Mouse (Mus musculus): ENCODE results near the gene Krtcap2.
"Not testable (repeated sequence)": the region's sequence is repeated elsewhere in the genome, so short reads cannot be mapped to it uniquely, and the experiment has no call there.

The Krtcap2 gene

DNA sequence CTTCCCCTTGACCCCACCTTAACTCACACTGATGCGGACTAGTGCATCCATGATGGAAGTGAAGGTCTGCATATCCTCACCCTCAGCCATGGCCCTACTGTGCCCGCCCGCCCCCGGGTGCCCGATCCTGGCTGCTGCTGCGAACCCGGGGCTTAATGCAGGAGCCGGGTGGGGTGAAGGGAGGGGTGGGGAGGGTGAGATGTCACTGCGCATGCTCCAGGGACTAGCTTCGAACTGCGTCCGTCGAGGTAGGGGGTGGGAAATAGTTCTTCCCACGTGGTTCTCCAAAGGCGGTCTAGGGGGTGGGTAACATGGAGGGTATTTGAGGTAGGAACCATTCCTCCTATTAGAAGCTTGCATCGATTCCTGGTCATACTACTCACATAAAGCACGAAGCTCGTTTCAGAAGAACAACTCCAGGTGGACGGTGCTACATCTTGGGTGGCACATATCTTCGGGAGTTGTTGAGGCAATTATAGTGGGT is at the start of gene Krtcap2:
Gene Krtcap2 (plus strand): TSS at position 279 of the 484 bp plus-strand sequence.
- DNase-seq: peak; percentile 38 to 57

DNA sequence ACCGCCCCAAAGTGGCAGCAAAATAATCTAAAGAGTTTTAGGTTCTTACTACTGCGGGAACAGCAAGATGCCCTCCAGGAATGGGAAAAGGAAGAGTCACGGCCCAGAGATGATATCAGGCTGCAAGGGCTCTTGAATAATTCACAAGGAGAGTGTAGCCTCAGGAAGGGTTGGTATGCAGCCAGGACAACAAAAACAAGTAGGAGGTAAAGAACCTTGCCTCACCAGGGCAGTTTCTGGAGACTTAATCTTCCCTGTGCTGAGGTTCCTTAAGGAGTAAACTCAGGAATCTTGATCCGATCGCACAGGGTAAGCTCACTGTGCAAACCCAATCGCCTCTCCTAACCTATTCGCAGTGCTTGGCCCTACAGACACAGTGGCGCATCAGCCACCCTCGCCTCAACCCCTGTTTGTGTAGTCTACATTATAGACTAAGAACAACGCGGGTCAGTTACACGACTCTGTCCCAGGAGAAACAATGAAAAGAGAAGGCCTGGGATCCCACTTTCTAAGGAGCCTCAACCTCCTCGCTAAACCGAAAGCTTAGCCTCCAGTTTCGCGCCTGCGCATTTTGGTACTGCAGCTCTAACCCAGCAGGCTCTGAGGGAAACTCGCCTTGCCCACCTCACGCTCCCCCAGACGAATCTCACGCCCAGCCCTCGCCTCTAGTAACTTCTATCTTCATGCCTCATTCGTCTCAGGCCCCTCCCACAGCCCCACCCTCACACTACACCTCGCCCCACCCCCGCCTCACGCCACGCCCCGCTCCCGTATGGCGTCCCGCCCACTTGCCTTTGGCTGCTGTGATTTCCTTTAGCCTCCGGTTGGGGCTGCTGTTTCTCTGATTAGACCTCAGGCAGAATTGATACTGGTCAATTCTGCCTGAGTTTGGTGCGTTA is 49.5 kb upstream of the Krtcap2 start:
- peak; percentile 90 to 95 for DNase-seq

DNA sequence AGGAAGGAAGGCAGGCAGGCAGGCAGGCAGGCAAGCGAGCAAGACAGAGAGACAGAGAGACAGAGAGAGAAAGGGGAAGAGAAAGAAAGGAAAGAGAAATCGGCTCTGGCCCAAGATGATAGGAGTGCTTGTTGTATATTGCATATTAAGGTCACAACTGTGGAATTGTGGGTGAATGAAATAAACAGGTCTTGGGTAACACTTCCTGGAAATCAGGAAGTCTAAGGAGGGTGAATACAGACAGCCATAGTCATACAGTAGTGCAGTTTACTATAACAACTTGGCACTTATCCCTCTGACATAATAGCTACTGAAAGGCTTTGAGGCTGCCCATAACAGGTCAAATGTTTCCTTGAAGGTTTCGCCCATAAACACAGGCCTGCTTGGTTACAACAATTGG is 45.9 kb upstream of the Krtcap2 start:
- no peak for DNase-seq

DNA sequence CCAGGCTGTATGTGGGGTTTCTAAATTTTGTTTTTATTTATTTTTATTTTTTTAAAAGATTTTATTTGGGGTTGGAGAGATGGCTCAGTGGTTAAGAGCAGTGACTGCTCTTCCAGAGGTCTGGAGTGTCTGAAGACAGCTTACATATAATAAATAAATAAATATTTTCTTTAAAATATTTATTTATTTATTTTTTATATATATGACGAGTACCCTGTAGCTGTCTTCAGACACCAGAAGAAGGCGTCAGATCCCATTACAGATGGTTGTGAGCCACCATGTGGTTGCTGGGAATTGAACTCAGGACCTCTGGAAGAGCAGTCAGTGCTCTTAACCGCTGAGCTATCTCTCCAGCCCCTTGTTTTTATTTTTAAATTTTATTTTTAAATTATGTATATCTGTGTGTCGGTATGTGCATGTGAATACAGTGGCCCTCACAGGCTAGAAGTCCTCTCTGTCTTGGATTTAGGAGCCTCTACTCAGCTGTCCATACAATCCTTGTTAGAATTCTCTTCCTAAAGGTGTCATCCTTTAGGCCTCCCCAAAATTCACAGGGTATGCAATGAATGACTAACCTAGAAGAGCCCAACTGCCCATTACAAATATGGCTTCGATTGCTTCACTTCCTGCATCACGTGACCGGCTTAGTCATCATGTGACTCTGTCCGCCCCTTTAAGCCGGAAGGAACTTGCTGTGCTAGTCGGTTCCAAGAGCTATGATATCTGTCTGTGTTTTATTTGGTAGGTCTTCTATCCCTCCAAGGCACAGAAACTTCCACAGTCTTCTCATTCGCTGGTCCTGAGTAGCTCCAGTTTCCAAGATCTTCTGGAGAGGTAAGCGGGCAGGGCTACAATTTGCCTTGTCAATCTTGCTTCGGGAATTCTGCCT is 43.3 kb upstream of the Krtcap2 start, which contains the start of gene Gba:
Gene Gba (plus strand): TSS at position 676 of the 889 bp plus-strand sequence.
- peak; percentile 82 for DNase-seq

DNA sequence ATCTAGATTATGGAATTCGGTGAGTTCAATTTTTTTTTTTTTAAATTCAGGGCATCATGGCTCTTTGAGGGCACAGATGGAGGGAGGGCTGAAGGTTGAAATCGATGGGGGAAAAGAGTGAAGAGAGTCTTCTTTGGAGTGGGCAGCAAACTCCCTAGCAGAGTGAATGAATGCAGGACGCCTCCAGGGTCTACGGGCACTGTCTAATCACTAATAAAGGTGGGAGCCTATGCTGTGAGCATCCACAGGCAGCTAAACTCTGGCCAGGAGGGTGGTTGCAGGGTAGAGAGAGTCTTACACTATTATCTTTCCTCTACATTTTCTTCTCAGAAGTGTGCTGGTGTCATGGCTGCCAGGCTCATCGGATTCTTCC is 42.6 kb upstream of the Krtcap2 start:
- no peak for DNase-seq

DNA sequence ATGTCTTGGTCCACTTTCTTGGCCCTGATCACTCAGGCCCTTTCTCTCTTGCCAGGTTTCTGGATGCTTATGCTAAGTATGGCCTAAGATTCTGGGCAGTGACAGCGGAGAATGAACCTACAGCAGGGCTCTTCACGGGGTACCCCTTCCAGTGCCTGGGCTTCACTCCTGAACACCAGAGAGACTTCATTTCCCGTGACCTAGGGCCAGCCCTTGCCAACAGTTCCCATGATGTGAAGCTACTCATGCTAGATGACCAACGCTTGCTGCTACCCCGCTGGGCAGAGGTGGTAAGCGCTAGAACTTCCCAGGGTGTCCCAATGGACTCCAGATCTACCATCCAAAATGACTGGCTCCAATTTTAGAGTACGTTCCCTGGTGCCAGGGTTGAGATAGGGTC is 39.7 kb upstream of the Krtcap2 start:
- no peak for DNase-seq

DNA sequence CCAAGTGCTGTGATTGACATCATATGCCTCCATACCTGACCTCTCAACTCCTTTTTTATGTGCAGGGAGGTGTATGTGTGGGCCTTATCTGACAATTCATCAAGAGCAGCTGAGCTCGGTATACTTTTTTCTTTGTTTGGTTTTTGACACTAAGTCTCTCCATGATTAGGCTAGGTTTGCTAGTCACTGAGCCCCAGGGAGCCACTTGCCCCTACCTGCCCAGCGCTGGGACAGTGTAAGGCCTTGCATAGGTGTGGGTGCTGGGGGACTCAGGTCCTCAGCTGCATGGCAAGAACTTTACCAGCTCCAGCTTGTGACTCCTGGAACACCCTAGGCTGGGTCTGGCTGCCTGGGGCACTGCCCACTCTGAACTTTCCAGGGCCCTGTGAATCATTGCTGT is 39.1 kb upstream of the Krtcap2 start:
- DNase-seq: no peak

DNA sequence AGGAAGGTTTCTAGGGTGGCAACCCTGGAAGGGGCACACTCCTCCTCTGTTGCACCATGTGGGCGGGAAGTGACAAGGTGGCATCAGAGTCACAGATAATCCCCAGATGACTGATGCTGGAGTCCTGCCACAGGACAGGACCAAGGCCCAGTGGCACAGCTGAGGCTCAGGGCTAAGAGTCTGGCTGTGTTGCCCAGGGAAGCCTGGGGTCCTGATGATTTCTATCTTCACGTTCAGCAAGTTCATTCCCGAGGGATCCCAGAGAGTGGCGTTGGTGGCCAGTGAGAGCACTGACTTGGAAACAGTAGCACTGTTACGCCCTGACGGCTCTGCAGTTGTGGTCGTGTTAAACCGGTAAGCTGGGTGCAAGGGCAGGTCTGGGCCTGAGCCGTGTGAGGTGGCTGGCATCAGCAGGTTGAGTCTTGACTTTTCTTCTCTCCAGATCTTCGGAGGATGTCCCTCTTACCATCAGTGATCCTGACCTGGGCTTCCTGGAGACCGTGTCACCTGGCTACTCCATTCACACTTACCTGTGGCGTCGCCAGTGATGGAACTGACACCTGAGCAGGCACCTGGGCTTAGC is 37.6 kb upstream of the Krtcap2 start:
- no peak for DNase-seq

DNA sequence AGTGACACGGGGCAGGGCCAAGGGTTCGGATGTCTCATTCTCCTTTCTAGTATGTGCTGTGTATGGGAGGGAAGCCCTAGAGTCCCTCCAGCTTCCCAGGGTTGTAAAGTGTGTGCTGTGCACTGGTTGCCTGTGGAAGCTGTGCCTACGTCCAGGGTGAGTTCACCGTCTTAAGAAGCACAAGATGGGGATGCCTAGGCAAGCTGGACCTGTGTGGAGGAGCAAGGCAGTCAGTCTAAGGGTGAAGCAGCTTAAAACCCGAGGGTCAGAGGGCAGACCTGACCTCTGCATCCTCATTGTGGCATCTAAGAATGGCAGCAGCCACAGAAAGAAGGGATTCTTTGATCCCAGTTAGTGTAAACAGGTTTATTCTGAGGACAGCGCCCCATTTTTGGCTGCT is 37.0 kb upstream of the Krtcap2 start:
- DNase-seq: no peak

DNA sequence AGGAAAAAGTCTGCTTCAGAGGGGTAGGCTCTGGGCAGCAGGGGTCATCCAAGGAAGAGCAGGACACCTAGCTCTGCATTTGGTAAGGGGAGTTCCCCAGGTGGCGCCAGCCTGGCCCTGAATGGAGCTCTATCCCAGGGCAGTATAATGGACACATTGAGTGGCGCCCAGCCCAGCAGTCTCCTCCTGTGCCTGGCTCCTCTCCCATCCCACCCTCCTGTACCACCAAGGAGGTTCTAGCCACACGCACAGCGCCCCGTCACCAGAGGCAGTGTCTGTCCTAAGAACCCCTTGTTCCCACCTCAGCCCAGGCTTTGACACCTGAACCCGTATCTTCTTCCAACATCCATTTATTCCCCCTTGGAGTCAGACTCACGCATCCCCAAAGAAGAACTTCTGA is 36.0 kb upstream of the Krtcap2 start:
- DNase-seq: no peak

DNA sequence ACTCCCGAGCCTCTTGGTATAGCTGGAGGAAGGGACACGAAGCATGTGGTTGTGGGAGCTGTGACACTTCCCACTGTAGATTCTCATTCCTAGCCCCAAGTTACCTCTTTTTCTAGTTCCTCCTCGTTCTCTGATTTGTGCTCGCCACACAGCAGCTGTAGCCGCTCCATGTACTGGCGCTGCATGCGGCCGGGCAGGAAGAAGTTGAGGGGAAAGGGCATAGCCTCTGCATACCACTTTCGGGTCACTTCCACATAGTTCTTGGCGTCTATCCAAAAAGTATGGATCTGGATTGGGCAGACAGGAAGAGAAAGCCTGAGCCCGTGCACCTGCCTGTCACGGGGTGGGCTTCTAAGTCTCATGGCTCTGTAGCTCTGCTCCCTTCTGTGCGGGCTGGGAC is 35.6 kb upstream of the Krtcap2 start:
- DNase-seq: no peak

DNA sequence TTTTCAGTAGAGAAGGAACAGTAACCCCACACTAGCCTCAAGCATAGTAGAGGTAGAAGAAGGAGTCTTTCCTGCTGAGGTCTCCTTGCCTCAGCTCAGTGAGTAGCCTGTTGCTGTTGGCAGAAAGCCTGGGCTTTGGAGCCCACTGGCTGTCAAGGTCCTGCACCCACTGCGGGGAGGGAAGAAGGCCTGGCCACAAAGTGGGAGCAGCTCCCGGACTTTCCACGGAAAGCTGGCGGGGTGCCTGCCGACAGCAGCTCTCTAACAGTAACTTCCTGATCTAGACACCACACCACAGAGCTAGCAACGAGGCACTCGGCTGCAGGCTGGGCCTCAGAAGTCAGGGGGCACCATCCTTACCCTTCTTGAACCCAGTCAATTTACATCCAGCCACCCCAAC is 35.0 kb upstream of the Krtcap2 start:
- DNase-seq: peak in 1 of 2 experiments; percentile 6

DNA sequence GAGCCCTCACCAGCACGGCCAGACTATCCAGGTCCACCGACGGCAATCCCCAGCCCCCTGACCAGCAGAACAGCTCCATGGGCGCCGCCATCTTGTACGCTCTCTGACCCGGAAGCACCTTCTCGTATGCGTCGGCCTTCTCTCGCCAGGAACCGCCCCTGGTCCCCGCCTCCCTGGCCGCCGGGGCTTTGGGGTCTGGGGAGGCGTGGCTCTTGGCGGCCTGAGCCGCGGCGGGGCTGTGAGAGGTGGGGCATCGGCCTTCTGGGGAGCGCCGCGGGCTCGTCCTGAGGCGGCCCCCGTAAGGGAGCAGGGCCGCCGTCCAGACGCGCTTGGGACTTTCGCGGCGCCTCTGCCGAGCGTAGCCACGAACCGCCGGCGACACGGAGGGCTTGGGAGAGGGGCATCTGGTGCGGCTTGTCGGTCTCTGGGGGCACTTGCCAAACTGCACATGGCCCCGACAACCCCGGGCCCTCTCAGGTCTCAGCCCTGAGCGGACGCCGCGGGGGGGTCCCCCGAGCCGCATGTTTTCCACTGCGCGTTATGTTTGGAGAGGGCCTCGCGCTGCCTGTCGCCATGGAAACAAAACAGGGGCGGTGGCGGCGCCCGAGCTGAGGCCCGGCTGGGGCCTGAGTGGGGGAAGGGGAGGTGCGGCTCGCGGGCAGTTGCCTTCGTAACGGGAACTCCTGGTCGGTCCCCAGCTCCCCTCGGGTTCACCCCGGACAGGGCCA is 31.8 kb upstream of the Krtcap2 start:
- DNase-seq: peak; percentile 85 to 88

DNA sequence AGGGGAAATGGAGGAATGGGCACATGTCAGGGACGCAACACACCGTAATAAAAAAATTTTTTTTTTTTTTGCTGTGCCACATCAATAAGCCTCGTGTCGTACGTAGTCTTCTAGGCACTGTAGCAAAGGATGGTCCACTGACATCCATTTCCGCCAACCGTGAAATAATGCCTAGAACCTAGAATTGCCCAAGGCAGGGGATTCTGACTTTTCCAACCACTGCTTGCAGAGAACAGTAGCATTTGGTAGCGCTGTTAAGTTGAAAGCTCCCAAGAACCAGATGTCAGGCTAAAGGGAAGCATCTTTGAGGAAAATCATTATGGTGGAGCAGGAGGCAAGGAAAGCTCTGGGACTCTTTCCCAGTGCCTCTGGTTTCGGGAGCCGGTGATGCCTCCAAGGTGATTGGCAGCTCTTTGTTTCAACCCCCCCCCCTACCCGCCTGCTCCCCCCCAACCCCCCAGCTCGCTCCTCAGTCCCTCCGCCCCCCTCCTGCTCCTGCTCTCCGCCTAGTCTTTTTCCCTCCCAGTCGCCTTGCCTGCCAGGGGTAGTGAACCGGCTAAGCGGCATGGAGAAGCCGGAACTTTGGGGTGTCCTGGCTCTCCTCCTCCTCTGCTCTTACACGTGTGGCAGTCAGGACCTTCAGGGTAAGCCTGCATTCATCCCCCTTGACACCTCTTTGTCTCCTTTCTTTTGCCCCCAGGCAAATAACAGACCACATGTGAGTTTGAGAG is 30.9 kb upstream of the Krtcap2 start, which contains the start of gene Thbs3:
Gene Thbs3 (plus strand): TSS at position 500 of the 731 bp plus-strand sequence.
- no peak for DNase-seq

DNA sequence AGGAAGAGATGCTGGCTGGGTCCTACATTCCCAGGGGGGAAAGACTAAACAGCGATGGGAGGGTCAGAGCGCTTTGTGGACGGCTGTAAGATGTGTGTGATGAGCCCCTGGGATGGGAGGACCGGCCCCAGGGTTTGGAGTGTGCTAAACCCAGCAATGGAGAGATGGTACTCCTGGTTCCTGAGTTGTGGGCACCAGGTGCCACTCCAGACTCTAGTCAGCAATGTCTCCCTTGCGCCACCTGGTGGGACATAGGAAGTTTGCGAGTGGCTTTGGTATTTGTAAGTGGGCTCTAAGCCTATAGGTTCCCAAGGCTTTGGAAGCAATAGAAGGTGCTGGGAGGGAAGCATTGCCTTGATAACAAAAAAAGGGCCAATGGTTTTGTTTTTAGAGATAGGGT is 29.9 kb upstream of the Krtcap2 start:
- peak; percentile 81 for DNase-seq

DNA sequence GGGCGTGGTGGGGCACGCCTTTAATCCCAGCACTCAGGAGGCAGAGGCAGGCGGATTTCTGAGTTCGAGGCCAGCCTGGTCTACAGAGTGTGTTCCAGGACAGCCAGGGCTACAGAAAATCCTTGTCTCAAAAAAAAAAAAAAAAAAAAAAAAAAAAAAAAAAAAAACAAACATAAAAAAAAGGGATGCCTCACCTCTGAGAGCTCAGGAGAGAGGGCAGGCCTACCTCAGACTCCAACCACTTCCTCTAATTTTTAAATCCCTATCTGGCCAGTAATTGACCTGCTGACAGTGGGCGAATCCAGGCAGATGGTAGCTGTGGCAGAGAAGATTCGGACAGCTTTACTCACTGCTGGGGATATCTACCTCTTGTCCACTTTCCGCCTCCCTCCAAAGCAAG is 29.4 kb upstream of the Krtcap2 start:
- DNase-seq: not testable (repeated sequence)

DNA sequence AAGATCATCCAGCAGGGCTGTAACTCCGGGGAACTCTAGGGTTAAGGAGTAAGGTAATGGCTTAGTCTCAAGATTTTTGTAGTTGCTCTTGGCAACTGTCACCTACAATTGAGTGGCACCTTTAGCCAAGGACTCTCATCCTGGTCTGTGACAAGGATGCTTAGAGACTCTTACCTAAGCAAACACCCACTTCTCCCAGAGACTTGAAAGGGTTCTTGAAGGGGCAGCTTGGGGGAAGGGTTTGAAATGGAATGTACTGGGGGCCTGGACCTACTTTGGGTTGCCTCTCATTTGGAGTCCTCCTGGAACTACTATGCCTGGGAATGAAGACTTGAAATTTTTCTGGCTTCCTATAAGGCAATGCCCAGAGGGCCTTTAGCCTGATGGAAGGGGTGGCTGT is 27.5 kb upstream of the Krtcap2 start:
- no peak for DNase-seq

DNA sequence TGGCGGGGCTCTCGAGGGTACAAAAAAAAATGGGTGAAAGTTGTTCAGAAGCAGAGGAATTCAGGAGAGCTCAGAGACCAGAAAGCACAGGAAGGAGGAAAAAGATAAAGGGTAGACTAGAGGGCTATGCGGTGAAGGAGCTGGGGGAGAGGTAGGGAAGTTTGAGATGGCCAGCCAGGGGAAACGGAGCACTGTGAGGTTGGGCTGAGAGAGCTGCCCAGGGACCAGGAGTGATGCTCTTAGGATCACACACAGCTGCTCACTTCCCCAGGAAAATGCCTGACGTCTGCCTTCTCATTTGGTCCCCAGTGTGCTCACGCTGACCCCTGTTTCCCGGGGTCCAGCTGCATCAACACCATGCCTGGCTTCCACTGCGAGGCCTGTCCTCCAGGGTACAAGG is 26.2 kb upstream of the Krtcap2 start:
- no peak for DNase-seq

DNA sequence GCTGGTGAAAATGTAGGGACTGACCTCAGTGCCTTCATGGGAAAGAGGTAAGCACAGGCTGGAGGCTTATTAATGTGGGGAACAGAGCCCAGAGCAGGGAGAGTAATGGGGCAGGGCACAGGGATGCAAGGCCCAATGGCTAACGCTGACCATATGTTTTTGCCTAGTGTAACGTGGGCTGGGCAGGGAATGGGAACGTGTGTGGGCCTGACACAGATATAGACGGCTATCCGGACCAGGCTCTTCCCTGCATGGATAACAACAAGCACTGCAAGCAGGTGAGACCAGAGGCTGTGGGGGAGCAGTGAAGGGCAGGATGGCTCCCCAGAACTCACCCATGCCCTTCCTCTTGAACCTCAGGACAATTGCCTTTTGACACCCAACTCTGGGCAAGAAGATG is 24.6 kb upstream of the Krtcap2 start:
- DNase-seq: no peak

DNA sequence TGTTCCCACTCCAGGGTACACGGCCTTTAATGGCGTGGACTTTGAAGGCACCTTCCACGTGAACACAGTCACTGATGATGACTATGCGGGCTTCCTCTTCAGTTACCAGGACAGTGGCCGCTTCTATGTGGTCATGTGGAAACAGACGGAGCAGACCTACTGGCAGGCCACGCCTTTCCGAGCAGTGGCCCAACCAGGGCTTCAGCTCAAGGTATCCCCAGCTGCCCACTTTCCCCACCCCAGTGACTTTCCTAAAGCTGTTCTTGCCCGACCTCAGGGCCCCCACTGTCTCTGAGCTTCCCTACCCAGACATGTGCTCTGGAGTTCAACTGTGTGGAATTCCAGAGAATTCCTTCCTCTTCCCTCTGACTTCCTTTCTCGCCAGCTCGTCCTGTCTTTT is 21.0 kb upstream of the Krtcap2 start:
- no peak for DNase-seq

DNA sequence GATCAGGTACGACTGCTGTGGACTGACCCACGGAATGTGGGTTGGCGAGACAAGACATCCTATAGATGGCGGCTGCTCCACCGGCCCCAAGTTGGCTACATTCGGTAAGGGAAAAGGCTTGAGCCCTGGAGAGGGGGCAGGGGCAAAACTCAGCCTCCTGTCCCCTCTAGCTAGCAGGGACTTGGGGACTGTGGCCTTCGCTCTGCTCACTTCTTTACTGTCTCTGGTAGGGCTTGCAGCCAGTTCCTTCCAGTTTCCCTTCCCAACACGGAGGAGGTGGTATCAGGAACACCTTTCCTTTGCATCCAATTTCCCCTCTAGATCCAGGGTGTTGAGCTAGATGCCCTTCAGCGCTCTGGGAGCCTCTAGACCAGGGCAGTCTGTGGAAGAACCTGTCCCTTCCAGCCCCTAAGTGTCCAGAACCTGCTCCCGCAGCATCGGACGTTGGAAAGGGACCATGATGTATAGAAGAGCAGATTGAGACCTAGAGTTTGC is 20.4 kb upstream of the Krtcap2 start:
- DNase-seq: no peak

DNA sequence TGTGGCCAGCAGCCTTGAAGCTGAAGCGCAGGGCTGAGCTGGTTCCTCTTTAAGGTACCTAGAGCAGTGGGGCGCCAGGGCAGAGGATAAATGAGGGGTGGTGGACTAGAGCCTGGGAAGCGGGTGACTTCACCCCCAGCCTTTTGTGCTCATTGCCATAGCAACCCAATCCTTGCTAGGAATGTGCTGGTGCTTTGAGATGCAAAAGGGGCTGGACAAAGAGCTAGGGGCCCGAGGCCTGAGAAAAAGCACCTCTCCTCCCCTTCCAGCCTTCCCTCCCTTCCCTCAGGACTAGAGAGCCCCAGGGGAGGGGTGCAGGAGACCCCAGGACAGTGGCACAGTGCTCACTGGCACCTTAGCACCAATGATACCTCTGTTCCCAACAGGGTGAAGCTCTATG is 19.8 kb upstream of the Krtcap2 start:
- DNase-seq: no peak
